Mouse (Mus musculus) liver, adult 2 months (tissue): ENCODE measurements around the gene Ppp2r2d. TPM values are rescaled to one million over a fixed set of nuclear protein-coding genes. Genes with fewer than 3 reads are reported as not detected.
A peak's percentile ranks its signal among the peaks of the same experiment; 100 is the strongest.

Experiments
- DNase-seq: peaks from one replicate; pipeline ENCODE4 v3.0.0-alpha.2; 2011; ENCODE audit warnings: low read depth, low spot score; ENCODE audit errors: extremely low read depth
- H3K27ac ChIP-seq: fragments of 200-500 bp; replicated peaks from 2 replicates; pipeline ENCODE4 v1.5.1; 2012; ENCODE audit warnings: low read depth, mild to moderate bottlenecking, control low read depth, inconsistent platforms, low read length; ENCODE audit not compliant: insufficient read depth
- H3K27me3 ChIP-seq: fragments of 200-500 bp; 2 replicates; pipeline ENCODE4 v1.6.1; 2012; ENCODE audit warnings: mild to moderate bottlenecking, moderate library complexity, low read length, inconsistent platforms; ENCODE audit not compliant: control insufficient read depth, insufficient read depth
- H3K36me3 ChIP-seq: fragments of 200-500 bp; 2 replicates; pipeline ENCODE4 v1.6.1; 2012; ENCODE audit warnings: low read length, inconsistent platforms; ENCODE audit not compliant: control insufficient read depth, insufficient read depth
- H3K4me1 ChIP-seq: fragments of 200-500 bp; 2 replicates; pipeline ENCODE4 v1.6.1; 2011; ENCODE audit warnings: low read length; ENCODE audit not compliant: control insufficient read depth, insufficient read depth
- H3K4me3 ChIP-seq: fragments of 200-500 bp; 2 replicates; pipeline ENCODE4 v1.5.1; 2011; ENCODE audit warnings: low read depth, mild to moderate bottlenecking, control low read depth, low read length, moderate library complexity; ENCODE audit not compliant: insufficient read depth
- H3K79me2 ChIP-seq: fragments of 200-500 bp; 2 replicates; pipeline ENCODE4 v1.6.1; 2012; ENCODE audit warnings: inconsistent platforms, mild to moderate bottlenecking, low read length, moderate library complexity; ENCODE audit not compliant: control insufficient read depth, insufficient read depth
- H3K9ac ChIP-seq: fragments of 200-500 bp; 2 replicates; pipeline ENCODE4 v1.6.1; 2012; ENCODE audit warnings: low read depth, mild to moderate bottlenecking, control low read depth, inconsistent platforms, low read length
- CTCF ChIP-seq: fragments of 200-500 bp; IDR thresholded peaks from 2 replicates; pipeline ENCODE4 v1.5.1; 2011; ENCODE audit warnings: low read depth, low read length, control low read depth
- POLR2A ChIP-seq: fragments of 200-500 bp; IDR thresholded peaks from 2 replicates; pipeline ENCODE4 v1.6.1; 2011; ENCODE audit warnings: low read length, control low read depth; ENCODE audit not compliant: insufficient read depth; ENCODE audit errors: extremely low read depth
- WGBS: fragments of 180-500 bp; shearing (Covaris S2); methylation state at CpG from one replicate; pipeline ENCODE4 v1.1.7; 2018; 5-methylcytosine and 5-hydroxymethylcytosine counted together
- polyA plus RNA-seq: library from polyadenylated mRNA; depleted of rRNA; stranded (reverse); fragments of >200 nt; gene quantifications from 2 replicates; pipeline ENCODE4 v1.2.3, GENCODE M21; 2012
- total RNA-seq: library from RNA; depleted of rRNA; stranded (reverse); fragments of >200 nt; gene quantifications from 2 replicates; pipeline ENCODE4 v1.2.3, GENCODE M21; 2014

Ppp2r2d gene
- total and polyA plus RNA-seq, 2 experiments = 15.0 to 28.2 TPM

- Histone ChIP-seq H3K79me2 (no peaks in the 10 kb centered on the region), H3K9ac (no peak overlapping the region), H3K27me3 (no peaks in the 10 kb centered on the region), H3K27ac (no peak overlapping the region), H3K4me1 (no peaks in the 10 kb centered on the region), H3K4me3 (no peak overlapping the region), H3K36me3 (no peaks in the 10 kb centered on the region)
- no peak for DNase-seq
- 78% methylated on average over 19 of the region's 19 CpGs for WGBS
- no peak for TF ChIP-seq CTCF
- TF ChIP-seq POLR2A = no peak
Observed at GRCm38 (mm10) chr7:138824995-138825756, 20.7 kb upstream of the Ppp2r2d start.

- DNase-seq = no peak
- no peaks in the 10 kb centered on the region for H3K79me2 ChIP-seq
- no peak overlapping the region for H3K4me3 ChIP-seq
- H3K36me3 ChIP-seq = no peaks in the 10 kb centered on the region
- no peak overlapping the region for H3K9ac ChIP-seq
- no peaks in the 10 kb centered on the region for H3K4me1 ChIP-seq
- no peaks in the 10 kb centered on the region for H3K27me3 ChIP-seq
- 18% methylated on average over 11 of the region's 11 CpGs for WGBS
- no peak overlapping the region for H3K27ac ChIP-seq
- TF ChIP-seq CTCF (peak; percentile 98), POLR2A (no peak)
Observed at GRCm38 (mm10) chr7:138827812-138828211, 18.1 kb upstream of the Ppp2r2d start.

GRCm38 (mm10) chr7:138835028-138835427 is 10.9 kb upstream of the Ppp2r2d start:
- WGBS = 89% methylated on average over 3 of the region's 3 CpGs
- no peak for TF ChIP-seq POLR2A
- no peaks in the 10 kb centered on the region for H3K4me1 ChIP-seq

GRCm38 (mm10) chr7:138840594-138841021 is 5.3 kb upstream of the Ppp2r2d start:
- TF ChIP-seq POLR2A (no peak), CTCF (peak; percentile 72)
- Histone ChIP-seq H3K27ac (no peak overlapping the region), H3K4me3 (no peak overlapping the region), H3K36me3 (peaks cover 6% of the 10 kb centered on the region; the same call in 1 of the 2 replicates), H3K4me1 (peaks cover 6% of the 10 kb centered on the region), H3K27me3 (no peaks in the 10 kb centered on the region), H3K79me2 (peaks cover 4% of the 10 kb centered on the region; the same call in 1 of the 2 replicates), H3K9ac (no peak overlapping the region)
- peak; percentile 63 for DNase-seq
- WGBS = 27% methylated on average over 4 of the region's 4 CpGs

More at GRCm38 (mm10) chr7:138835028-138835427, 10.9 kb upstream of the Ppp2r2d start:
- Histone ChIP-seq H3K79me2 (no peaks in the 10 kb centered on the region), H3K27ac (no peak overlapping the region), H3K4me3 (no peak overlapping the region), H3K36me3 (peaks cover 6% of the 10 kb centered on the region; the same call in 1 of the 2 replicates), H3K9ac (no peak overlapping the region), H3K27me3 (no peaks in the 10 kb centered on the region)
- no peak for DNase-seq

- Histone ChIP-seq H3K36me3 (peaks cover 2% of the 10 kb centered on the region; the same call in 1 of the 2 replicates), H3K4me3 (no peak overlapping the region), H3K27ac (no peak overlapping the region), H3K4me1 (peaks cover 6% of the 10 kb centered on the region), H3K27me3 (no peaks in the 10 kb centered on the region), H3K9ac (no peak overlapping the region), H3K79me2 (peaks cover 8% of the 10 kb centered on the region)
- no peak for TF ChIP-seq POLR2A
- TF ChIP-seq CTCF = peak; percentile 25; the same call in 1 of the 2 replicates
- 26% methylated on average over 3 of the region's 3 CpGs for WGBS
- no peak for DNase-seq
Observed at GRCm38 (mm10) chr7:138841436-138842151, 4.3 kb upstream of the Ppp2r2d start.
